In the genomic region with DNA sequence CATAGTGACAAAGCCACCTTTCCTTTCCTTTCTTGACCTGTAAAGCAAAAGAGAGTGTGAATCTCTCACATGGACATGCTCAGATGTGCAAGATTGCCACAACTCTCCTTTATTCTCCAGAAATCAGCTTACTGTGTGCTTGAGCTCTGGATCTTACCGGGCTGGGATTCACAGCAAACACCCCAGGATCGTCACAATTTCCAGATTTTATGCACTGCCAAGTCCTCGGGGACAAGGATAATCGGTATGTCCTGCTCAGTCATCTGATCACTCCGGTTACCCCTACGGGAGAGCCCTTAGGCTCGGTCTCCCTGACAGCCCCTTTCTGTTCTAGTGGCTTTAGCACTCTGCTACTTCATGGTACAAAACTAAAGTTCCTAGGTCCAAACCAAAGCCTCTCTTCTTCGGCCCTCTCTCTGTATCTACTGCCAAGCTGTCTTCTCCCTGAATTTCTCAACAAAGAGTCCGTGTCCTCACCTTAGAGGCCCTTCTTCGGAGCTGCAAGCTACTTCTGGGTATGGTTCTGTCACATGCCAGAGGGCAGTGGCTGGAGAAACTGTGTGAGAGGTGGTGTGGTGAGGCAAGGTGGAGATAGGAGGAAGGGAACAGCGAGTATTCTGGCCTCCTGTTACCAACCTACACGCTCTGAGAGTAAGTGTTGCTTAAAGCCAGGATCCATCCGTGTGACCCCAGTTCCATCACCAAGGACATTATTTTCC, we compare ENCODE assay signal across 22 mouse cellular contexts. TPM values are rescaled to one million over a fixed set of nuclear protein-coding genes. Genes with fewer than 3 reads are reported as not detected.
DNase-seq lines count a peak whose midpoint lies in the region; ATAC-seq and TF ChIP-seq lines count a peak whose summit lies in the region.
"Had no signal": no experiment of that assay in that cellular context is flagged by ENCODE, and none has a peak within 500 bp of the region (broad histone marks: within the 10 kb centered on the region; RNA-seq: fewer than 3 reads in every experiment).

No protein-coding gene starts in this region.

- ATAC-seq in heart, embryonic 13.5 days (ENCODE audit: extremely low read depth, insufficient number of reproducible peaks, low FRiP score, low TSS enrichment) = no peak
- ATAC-seq in liver, postnatal 0 days = no peak
- no peak for ATAC-seq in liver, embryonic 12.5 days
- no peak for ATAC-seq in intestine, embryonic 15.5 days

- H3K9ac ChIP-seq in heart, embryonic 13.5 days = peak overlapping the region; percentile 83; the same call in 1 of the 2 replicates
- H3K9ac ChIP-seq in liver, postnatal 0 days (replicated peaks) = peak overlapping the region; percentile 16; the same call in 1 of the 2 replicates
- H3K9ac ChIP-seq in liver, embryonic 12.5 days = no peak overlapping the region
- H3K9ac ChIP-seq in intestine, embryonic 15.5 days = no peak overlapping the region
- H3K9ac ChIP-seq: hindbrain, embryonic 15.5 days; limb, embryonic 12.5 days; liver, embryonic 15.5 days had no signal

- no peak for TF ChIP-seq EP300 in liver, postnatal 0 days (IDR thresholded peaks at IDR 0.05; ENCODE audit: low read depth)

- peaks cover 6% of the 10 kb centered on the region; the same call in 1 of the 2 replicates for H3K36me3 ChIP-seq in heart, embryonic 13.5 days
- no peaks in the 10 kb centered on the region for H3K36me3 ChIP-seq in liver, postnatal 0 days (replicated peaks; ENCODE audit: insufficient read depth, low read length)
- no peaks in the 10 kb centered on the region for H3K36me3 ChIP-seq in liver, embryonic 12.5 days
- no peaks in the 10 kb centered on the region for H3K36me3 ChIP-seq in intestine, embryonic 15.5 days
- H3K36me3 ChIP-seq: heart, embryonic 15.5 days; hindbrain, embryonic 15.5 days; limb, embryonic 12.5 days; liver, embryonic 15.5 days; midbrain, embryonic 10.5 days had no signal

- no peak overlapping the region for H3K4me2 ChIP-seq in heart, embryonic 13.5 days
- H3K4me2 ChIP-seq in liver, postnatal 0 days (ENCODE audit: low read depth, low read length) = no peak overlapping the region
- H3K4me2 ChIP-seq in liver, embryonic 12.5 days = no peak overlapping the region
- H3K4me2 ChIP-seq in intestine, embryonic 15.5 days (replicated peaks) = peak overlapping the region; percentile 80
- H3K4me2 ChIP-seq: hindbrain, embryonic 15.5 days had no signal

- WGBS in heart, embryonic 13.5 days = 79% methylated on average over 13 of the region's 13 CpGs
- WGBS in liver, postnatal 0 days (ENCODE audit: insufficient replicate concordance) = 75% methylated on average over 13 of the region's 13 CpGs
- 69% methylated on average over 13 of the region's 13 CpGs for WGBS in liver, embryonic 12.5 days (ENCODE audit: insufficient replicate concordance)
- 72% methylated on average over 13 of the region's 13 CpGs for WGBS in intestine, embryonic 15.5 days

- 0 out of 2 replicates have a peak overlapping the region, but pooled peaks have one; percentile 91 for H3K27ac ChIP-seq in heart, embryonic 13.5 days (replicated peaks)
- peak overlapping the region; percentile 90 for H3K27ac ChIP-seq in liver, postnatal 0 days (ENCODE audit: low read depth)
- H3K27ac ChIP-seq in liver, embryonic 12.5 days = no peak overlapping the region
- peak overlapping the region; percentile 49; the same call in 1 of the 2 replicates for H3K27ac ChIP-seq in brown adipose tissue, adult 24 weeks (replicated peaks; ENCODE audit: low read depth, low read length)
- peak overlapping the region; percentile 91 for H3K27ac ChIP-seq in intestine, embryonic 15.5 days
- H3K27ac ChIP-seq: heart, adult 2 months; hindbrain, embryonic 15.5 days; layer of hippocampus, adult 2 months; limb, embryonic 12.5 days; macrophage had no signal

- no peaks in the 10 kb centered on the region for H3K9me3 ChIP-seq in heart, embryonic 13.5 days
- no peaks in the 10 kb centered on the region for H3K9me3 ChIP-seq in liver, postnatal 0 days (ENCODE audit: low read length)
- H3K9me3 ChIP-seq in liver, embryonic 12.5 days (replicated peaks) = no peaks in the 10 kb centered on the region
- no peaks in the 10 kb centered on the region for H3K9me3 ChIP-seq in intestine, embryonic 15.5 days
- H3K9me3 ChIP-seq: heart, embryonic 15.5 days; hindbrain, embryonic 15.5 days; limb, embryonic 12.5 days; liver, embryonic 15.5 days; midbrain, embryonic 10.5 days had no signal

- no peaks in the 10 kb centered on the region for H3K27me3 ChIP-seq in heart, embryonic 13.5 days (replicated peaks)
- no peaks in the 10 kb centered on the region for H3K27me3 ChIP-seq in liver, postnatal 0 days (ENCODE audit: insufficient read depth, low read length)
- peaks cover 67% of the 10 kb centered on the region for H3K27me3 ChIP-seq in liver, embryonic 12.5 days (replicated peaks)
- no peaks in the 10 kb centered on the region for H3K27me3 ChIP-seq in intestine, embryonic 15.5 days (replicated peaks)
- H3K27me3 ChIP-seq: heart, embryonic 15.5 days; hindbrain, embryonic 15.5 days had no signal

- DNase-seq in heart, postnatal 14 days = no peak
- DNase-seq in liver, postnatal 0 days = peak; percentile 18
- DNase-seq in cerebellum, adult 11 months = no peak
- no peak for DNase-seq in cerebellum, adult 8-10 months
- DNase-seq: cerebellum, adult 2 months; gastrocnemius, postnatal 10 days; heart, adult 2 months; heart, postnatal 4 days; kidney, postnatal 14 days; layer of hippocampus, postnatal 36 days; right cerebral cortex, postnatal 14 days had no signal

- TF ChIP-seq CTCF in liver, postnatal 0 days (IDR thresholded peaks at IDR 0.05; ENCODE audit: low read depth) = no peak

- intact Hi-C loops in heart, postnatal 14 days (cut with DNase I) = no loop called here

- H3K4me3 ChIP-seq in heart, embryonic 13.5 days = no peak overlapping the region
- H3K4me3 ChIP-seq in liver, postnatal 0 days (ENCODE audit: low read depth, low read length) = no peak overlapping the region
- no peak overlapping the region for H3K4me3 ChIP-seq in liver, embryonic 12.5 days
- no peak overlapping the region for H3K4me3 ChIP-seq in brown adipose tissue, adult 24 weeks (ENCODE audit: insufficient read depth, low read depth, low read length)
- no peak overlapping the region for H3K4me3 ChIP-seq in intestine, embryonic 15.5 days (replicated peaks)
- H3K4me3 ChIP-seq: heart, adult 2 months; heart, embryonic 15.5 days; hindbrain, embryonic 15.5 days; layer of hippocampus, adult 2 months; limb, embryonic 12.5 days; liver, embryonic 15.5 days had no signal

- H3K4me1 ChIP-seq in heart, embryonic 13.5 days = peaks cover 70% of the 10 kb centered on the region
- H3K4me1 ChIP-seq in liver, postnatal 0 days (ENCODE audit: insufficient read depth) = peaks cover 46% of the 10 kb centered on the region
- H3K4me1 ChIP-seq in liver, embryonic 12.5 days = peaks cover 36% of the 10 kb centered on the region
- H3K4me1 ChIP-seq in brown adipose tissue, adult 24 weeks (ENCODE audit: control insufficient read depth, insufficient read depth, insufficient read length, low read length) = peaks cover 16% of the 10 kb centered on the region
- peaks cover 34% of the 10 kb centered on the region for H3K4me1 ChIP-seq in intestine, embryonic 15.5 days (replicated peaks)

RNA-seq across cellular contexts. Expression of gene Tlr5, which starts 3.4 kb away (rescaled TPM):
- polyA plus RNA-seq in heart, embryonic 13.5 days (2015; fragmentation: Nextera tagmentation; extraction: Ambion mirVana) = 3.1 and 3.6 TPM in 2 replicates
- total RNA-seq in heart, postnatal 14 days (2021) = 1 to 10 TPM; 1.7 to 2.1 TPM
- 1.2 TPM in 2 replicates for polyA plus RNA-seq in liver, postnatal 0 days (2015; fragmentation: Nextera tagmentation; extraction: Ambion mirVana)
- polyA plus RNA-seq in liver, embryonic 12.5 days (2016; fragmentation: Nextera tagmentation; extraction: Ambion mirVana) = 0.42 and 0.60 TPM in 2 replicates
- 4.6 and 9.2 TPM in 2 replicates for polyA plus RNA-seq in brown adipose tissue, adult 24 weeks (2012; ENCODE audit: insufficient read depth, insufficient read length, missing spikeins)
- 4.0 and 4.4 TPM in 2 replicates for polyA plus RNA-seq in intestine, embryonic 15.5 days (2015; fragmentation: Nextera tagmentation; extraction: Ambion mirVana)

Comparison
In these comparisons a context has a peak if more than half of its experiments do, and no peak if none do; other contexts are left out.
1. H3K9ac ChIP-seq: peak in heart, embryonic 13.5 days (single experiment) and liver, postnatal 0 days (single experiment); none in liver, embryonic 12.5 days (single experiment) and intestine, embryonic 15.5 days (single experiment).